Mouse (Mus musculus): ENCODE data around the gene Gpatch3.

Gene Gpatch3

DNA sequence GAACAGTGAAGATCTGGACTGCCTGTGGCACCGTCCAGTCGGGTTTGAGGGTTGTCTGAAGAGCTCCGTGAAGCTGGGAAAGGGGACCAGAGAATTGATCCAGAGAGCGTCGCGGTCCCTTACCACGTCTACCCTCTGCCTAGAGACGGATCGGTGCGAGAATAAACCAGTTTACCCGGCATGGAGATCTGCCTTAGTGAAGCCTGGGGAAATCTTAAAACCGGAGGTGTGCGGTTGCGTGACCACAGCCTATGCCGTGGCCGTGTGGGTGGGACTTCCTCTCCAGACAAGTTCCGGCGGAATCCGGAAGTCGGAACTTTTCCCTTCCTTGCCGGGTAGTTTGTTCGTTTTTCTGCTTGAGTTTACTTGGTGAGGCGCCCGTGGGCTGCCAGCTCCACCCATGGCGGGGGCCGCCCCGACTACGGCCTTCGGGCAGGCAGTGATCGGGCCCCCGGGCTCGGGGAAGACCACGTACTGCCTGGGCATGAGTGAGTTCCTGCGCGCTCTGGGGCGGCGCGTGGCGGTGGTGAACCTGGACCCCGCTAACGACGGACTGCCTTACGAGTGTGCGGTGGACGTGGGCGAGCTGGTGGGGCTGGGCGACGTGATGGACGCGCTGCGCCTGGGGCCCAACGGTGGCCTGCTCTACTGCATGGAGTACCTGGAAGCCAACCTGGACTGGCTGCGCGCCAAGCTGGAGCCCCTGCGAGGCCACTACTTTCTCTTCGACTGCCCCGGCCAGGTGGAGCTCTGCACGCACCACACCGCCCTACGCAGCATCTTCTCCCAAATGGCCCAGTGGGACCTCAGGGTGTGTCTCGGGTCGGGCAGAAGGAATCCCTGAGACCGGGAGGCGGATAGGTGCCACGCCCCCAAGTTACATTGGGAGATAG lies 9.8 kb downstream of the Gpatch3 start, which contains the start of gene Gpn2:
Gpn2 (plus strand) TSS at position 304 of the 893 bp plus-strand sequence.
- peak; percentile 86 for DNase-seq (ENCODE audit: low spot score)

DNA sequence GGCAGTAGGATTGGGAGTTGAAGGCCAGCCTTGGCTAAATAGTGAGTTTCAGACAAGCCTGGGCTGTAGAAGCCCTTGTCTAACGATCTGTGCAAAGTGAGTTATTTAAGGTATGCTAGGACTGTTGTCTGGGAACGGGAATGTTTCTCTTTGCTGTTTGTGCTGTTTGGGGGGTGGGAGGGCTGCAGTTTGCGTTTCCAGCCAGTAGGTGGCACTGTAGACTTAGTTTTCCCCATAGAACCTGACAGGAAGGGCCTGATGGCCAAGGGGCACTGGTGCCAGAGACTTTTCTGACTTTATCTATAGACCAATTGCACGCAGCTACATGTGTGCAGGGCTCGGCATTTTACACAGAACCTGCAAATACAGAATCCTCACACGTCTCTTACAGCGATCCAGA lies 18.0 kb downstream of the Gpatch3 start:
- no peak for DNase-seq (ENCODE audit: low spot score)

DNA sequence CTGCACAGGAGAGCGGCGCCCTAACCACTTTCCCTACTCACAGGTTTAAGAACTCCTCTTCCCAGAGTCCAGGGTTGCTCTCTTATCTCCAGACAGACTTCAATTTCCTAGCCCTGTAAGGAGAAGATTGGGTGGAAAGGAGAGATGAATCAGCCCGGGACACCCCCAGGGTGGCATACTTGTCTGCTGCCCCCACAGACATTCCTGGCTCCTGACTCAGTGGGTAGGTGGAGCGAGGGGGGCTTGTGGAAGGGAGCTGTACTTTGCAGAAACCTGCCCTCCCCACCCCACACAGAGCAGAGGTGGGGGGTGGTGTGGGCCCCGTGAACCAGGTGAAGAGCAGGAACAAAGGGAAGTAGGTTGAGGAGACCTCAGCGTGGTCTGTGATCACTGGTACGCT lies 21.0 kb downstream of the Gpatch3 start:
- no peak for DNase-seq (ENCODE audit: low spot score)

DNA sequence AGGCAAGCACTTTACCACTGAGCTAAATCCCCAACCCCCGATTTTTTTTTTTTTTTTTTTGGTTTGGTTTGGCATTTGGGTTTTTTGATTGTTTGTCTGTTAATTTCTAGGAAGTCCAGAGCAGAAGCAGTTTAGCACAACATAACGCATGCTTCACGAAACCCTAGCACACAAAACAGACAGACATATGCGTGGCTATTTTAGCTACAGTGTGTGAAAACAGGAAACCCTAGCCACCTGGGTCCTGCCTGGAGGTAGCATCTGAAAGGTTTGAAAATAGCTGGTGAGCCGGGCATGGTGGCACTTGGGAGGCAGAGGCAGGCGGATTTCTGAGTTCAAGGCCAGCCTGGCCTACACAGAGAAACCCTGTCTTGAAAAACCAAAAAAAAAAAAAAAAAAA lies 21.5 kb downstream of the Gpatch3 start:
- DNase-seq (ENCODE audit: low spot score): no peak

DNA sequence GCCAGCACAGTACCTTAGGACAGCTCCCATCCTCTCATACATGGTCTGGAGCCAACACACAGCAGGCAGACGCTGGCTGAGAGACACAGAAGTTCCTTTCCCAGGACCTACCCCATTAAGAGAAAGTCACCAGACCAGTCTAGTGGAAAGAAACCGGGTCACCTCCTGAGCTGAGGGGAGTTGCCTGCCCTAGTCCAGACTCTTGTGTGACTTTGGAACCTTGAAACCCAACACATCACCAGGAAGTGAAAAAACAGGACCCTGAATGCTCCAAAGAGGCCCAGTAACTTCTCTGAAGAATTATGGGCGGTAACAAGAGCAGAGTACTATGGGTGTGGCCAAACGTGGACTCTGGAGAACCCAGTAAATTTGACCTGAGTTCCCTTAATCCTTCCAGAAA lies 24.1 kb downstream of the Gpatch3 start:
- DNase-seq (ENCODE audit: low spot score): no peak

DNA sequence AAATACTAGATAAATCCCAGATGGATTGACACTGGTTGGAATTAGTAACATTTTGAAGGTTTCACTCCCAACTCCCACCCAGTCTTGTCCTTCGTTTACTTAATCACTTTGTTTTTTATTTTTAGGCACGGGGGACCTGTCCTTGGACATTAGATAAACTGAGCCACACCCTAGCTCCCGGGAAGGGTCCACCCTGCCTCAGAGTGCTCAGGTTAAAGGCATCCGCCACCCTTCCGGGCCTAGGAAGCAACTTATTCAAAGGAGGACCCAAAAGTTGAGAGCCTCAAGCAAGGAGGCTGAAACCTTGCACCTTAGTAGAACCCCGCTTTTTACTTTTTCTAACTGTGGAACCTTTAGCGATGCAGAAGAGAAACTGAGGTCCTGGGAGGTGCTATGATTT lies 24.6 kb downstream of the Gpatch3 start:
- no peak for DNase-seq (ENCODE audit: low spot score)

DNA sequence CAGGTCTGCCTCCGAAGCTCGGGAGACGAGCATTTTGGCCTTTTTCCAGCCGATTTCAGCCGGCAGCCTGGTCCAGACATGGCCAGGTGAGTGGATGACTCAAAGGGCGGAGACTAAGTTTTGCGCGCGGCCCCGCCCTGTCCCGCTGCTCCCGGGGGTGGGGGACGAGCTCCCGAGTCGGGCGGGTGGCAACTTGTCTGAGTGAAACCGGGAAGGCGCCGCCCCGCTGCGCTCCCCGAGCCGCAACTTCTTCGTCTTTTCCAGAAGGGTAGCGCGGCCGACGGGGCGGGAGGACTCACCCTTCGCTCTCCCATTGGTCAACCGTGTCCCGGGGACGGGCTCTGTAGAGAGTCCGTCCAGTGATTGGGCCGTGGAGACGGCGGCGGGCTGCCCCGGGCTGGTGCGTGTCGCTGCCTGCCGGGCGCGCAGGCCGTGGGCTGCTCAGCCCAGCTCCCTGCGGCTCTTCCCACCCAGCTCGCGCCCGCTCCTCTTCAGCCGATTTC lies 25.1 kb downstream of the Gpatch3 start:
- peak; percentile 91 for DNase-seq (ENCODE audit: low spot score)

DNA sequence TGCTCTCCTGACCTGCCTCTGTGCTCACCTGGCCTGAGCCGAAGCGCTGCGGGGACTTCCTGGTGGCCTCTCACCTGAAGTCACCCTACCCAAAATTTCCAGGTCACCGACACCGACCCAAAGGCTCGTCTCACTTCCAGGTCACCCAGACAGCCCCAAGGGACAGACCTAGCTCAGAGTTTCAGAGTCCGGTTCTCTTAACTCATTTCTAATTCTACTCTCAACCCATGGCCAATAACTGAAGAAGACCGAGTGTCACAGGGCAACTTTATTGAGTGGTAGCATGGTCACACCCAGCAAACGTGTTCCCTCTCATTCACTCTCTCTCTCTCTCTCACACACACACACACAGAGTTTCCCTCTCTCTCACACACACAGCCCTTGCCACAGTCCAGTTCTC lies 25.8 kb downstream of the Gpatch3 start:
- no peak for DNase-seq (ENCODE audit: low spot score)

DNA sequence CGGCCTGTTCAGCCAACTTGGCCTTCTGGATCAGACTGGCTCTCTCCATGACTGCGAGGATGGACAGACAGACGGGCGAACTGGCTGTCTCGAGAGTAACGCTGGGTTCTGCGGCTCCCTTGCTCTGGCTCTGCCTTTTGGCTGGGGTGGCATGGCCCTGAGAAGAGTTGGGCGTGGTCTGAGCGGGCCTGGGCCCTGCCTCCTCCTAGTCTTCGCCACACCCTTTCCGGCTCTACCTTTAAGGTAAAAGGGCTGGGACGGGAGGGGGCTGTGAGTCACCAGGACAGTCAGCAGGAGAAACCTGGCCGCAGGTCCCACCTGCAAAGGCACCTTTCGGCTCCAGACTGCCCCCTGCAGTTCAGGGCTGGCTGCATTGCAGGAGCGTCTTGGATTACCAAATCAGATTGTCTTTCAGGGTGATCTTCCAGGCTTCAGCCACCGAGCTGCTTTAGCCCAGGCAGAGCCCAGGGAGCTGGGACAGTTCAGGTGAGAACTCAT lies 27.2 kb downstream of the Gpatch3 start, which contains the start of gene Sfn:
Sfn (minus strand) TSS at position 448 of the 498 bp plus-strand sequence.
- DNase-seq (ENCODE audit: low spot score): peak; percentile 77

DNA sequence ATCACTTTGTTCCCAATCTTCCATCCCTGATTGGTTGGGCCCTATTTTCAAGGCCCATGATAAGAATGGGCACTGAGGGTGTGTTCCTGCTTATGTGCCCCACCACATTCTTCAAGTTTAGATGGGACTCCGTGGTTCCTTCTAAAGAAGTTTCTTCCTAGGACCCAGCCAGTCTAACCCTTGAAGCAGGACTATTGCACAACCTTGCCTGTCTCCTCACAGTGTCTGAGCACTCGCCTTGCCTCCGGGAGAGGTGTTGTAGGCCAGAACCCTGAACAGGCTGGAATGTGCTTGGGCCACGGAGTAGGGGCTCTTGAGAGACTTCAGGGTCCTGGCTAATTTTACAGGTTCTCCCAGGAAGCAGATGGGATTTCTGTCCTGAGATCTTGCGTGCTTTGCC lies 28.5 kb downstream of the Gpatch3 start:
- DNase-seq (ENCODE audit: low spot score): no peak

DNA sequence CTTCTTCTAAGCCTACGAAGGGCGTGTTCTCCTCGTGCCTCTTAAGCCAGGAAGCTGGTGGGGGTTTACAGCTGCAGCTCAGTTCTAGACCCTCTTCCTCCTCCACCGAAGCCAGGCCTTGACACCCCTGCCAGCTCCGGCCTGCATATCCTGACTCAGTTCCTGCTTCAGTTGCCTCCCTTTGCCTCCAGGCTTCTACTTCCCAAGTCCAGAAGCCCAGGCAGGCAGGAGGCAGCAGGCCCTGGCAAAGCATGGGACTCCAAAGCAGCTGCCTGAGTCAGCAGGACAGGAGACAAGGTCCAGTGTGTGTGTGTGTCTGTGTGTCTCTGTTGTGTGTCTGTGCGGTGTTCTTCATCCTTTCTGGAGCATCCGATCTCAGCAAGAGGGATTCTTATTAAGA lies 29.6 kb downstream of the Gpatch3 start:
- DNase-seq (ENCODE audit: low spot score): no peak

DNA sequence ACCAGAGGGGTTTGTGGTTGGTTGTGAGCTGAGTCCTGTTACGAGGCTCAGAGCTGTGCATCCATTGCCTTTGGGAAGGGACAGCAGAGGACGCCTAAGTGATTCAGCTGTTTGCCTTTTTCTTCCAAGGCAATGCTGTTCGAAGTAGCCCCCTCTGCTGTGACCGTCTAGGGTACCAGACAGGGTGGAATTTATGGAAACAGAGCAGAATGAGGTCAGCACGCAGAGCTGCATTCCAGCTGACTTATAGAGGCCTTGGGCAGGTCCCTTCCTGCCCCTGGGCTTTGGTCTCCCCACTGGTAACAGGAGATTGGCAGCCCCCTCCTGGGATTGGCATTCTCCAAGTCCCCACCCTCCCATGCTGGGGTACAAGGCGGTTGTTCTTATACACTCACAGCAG lies 30.3 kb downstream of the Gpatch3 start:
- no peak for DNase-seq (ENCODE audit: low spot score)

DNA sequence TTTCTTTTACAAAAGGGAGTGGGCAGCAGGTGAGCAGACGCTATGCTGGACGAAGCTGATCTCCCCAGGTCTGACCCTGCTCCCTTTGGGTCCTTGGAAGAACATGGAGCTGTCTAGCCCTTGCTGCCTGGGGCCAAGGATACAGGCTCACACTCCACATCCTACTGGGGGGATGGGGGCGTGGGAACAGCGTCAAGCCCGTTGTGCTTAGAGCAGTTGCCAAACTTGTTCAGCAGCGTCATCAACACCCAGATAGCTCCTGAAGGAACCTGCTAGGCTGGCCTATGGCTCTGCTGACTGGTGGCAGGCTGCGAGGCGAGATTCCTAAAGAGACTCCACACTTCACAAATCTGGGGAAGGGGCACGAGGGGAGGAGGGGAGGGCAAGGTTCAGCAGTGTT lies 30.8 kb downstream of the Gpatch3 start:
- DNase-seq (ENCODE audit: low spot score): no peak

DNA sequence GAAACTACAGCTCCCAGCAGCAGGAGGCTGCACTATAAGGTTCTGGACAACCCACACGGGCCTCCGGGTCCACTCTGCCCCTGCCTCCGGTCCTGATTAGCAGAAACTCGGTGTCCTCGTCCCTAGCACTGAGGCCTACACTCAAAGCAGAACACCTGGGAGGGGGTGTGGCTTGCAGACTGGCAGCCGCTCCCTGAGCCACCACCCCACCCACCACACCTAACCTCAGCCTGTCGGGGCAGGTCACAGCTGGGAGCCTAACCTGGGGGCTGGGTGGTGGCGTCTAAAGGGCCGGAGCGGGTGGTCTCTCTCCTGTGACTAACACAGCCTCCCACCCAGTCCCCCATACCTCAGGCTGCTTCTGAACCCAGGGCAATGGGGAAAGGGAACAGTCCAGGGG lies 32.7 kb downstream of the Gpatch3 start:
- DNase-seq (ENCODE audit: low spot score): no peak

DNA sequence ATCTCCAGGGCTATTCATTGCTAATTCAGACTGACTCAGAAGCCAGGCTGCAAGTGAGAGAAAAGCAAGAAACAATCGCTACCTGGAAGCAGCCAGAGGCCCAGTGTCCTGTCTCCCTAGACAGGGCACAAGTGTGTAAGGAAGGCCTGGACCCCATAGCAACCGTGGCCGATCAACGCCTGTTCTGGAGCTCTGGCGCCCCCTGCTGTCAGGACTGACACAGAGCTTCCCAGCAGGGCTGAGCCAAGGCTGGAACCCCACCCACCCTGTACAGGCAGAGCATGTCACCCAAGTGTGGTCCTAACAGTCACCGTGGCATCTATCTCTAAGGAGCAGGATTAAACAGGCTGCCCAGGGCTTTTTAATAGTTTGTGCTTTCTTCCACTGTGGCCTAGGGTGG lies 35.2 kb downstream of the Gpatch3 start:
- DNase-seq (ENCODE audit: low spot score): peak; percentile 72

DNA sequence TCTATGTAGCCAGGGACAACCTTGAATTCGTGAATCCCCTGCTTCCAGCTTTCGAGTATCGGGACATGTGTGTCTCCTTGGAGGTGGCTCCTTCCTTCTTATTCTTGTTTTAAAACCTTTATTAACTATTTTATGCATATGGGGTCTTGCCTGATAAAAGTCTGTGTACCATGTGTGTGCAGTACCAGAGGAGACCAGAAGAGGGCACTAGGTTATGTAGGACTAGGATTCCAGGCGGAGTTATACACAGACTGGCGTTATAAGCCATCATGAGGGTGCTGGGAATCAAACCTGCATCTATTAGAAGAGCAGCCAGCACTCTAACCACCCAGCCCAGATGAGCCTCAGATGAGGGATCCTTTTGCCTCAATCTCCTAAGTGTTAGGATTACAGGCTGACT lies 37.3 kb downstream of the Gpatch3 start:
- no peak for DNase-seq (ENCODE audit: low spot score)

DNA sequence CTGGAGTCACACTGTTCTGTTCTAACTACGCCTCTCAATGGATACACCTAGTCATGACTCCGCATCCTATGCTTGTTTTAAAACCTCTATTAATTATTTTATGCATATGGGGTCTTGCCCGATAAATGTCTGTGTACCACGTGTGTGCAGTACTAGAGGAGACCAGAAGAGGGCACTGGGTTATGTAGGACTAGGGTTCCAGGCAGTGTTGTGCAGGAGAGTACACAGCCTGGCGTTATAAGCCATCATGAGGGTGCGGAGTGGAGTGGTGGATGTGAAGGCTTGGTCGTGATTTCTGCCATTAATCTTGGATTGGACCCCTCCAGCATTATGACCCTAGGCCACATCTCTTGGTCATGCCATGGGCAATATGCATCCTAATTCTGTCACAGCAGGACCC lies 37.9 kb downstream of the Gpatch3 start:
- no peak for DNase-seq (ENCODE audit: low spot score)

DNA sequence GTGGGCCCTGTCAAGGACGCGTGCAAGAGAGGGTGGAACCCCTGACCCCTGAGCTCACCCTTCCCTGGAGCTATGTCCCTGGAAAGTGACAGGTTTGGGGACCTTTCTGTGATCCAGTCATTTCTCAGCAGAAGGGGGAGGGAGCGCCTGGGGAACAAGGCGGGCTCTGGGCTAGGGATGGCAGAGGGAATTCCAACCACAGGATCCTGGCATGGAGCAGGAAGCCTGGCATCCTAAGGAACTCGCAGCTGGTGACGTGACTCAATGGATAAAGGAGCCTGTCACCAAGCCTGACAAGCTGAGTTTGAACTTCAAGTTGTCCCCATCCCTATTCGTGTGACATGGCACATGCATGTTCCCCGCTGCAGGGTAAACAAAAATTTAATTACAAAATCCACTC lies 38.5 kb downstream of the Gpatch3 start:
- no peak for DNase-seq (ENCODE audit: low spot score)

DNA sequence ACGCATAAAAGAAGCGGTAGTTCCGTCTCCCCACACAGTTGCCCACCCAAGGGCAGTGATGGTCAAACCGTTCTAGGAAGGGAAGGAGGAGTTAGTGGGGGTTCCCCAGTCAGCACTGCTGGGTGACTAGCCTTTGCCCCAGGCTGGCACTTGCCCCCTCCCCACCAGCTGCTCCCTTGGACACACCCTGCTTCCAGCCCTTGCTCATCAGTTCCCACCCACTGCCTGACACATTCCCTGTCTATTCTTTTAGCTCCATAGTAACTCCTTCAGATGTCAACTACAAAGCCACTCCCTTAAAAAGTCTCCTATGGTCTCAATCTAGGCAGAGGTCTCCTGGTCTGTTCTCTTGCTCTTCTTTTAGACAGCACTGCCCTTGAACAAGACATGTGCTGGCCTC lies 39.3 kb downstream of the Gpatch3 start:
- DNase-seq (ENCODE audit: low spot score): no peak

DNA sequence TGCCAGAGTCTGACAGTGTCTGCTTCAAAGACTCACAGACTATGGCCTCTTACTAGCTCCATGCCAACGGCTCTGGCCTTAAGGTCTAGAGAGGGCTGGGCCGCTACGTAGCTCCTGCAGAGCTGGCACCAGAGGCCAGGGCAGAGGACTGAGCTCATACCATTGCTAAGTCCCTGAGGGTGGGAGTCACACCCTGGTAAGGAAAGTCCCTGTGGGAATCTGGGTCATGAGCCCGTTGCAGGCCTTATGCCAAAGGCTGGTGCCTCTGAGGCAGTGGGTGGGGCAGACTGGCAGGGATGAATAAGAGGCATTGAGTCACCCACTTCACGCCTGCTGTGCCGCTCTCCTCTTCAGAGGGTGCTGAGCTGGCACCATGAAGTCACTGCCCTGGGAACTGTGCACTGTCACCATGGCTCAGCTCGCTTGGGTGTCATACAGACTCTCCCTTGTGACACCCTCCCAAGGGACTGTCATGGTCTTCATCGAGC lies 39.8 kb downstream of the Gpatch3 start:
- DNase-seq (ENCODE audit: low spot score): no peak

DNA sequence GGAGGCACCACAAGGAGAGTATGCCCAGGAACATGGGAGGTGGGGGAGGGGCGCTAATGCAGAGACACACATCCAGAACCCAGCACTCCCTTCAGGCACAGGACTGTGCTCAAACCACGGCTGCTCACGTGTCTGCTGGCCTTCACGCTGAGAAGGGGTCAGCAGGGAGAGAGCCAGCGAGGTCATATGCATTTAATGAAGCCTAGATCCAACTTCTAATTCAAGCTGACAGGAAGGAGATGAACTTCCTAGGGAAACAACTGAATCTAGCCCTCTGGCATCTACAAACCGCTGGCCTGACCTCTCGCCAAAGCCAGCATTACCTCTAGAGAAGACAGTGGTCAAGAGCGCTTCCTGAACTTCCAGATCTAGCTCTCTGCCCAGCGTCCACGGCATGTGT lies 40.9 kb downstream of the Gpatch3 start:
- no peak for DNase-seq (ENCODE audit: low spot score)

DNA sequence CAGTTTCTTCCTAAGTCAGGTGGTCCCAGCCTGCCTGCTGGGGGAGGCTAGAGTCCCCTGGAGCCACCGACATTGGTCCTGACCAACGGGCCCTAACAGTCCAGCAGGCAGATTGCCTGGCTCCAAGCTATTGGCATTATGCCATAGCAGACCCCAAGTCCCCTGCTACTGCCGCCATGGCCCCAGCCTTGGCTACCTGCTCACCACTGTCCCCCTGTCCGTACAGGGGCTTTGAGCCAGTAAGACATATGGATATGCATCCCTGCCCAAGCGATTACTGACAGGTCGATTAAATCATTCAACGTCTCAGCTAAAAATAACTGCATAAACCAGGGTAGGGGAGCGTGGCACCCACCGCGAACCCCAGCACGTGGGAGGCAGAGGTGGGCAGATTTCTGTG lies 43.4 kb downstream of the Gpatch3 start:
- DNase-seq (ENCODE audit: low spot score): no peak

DNA sequence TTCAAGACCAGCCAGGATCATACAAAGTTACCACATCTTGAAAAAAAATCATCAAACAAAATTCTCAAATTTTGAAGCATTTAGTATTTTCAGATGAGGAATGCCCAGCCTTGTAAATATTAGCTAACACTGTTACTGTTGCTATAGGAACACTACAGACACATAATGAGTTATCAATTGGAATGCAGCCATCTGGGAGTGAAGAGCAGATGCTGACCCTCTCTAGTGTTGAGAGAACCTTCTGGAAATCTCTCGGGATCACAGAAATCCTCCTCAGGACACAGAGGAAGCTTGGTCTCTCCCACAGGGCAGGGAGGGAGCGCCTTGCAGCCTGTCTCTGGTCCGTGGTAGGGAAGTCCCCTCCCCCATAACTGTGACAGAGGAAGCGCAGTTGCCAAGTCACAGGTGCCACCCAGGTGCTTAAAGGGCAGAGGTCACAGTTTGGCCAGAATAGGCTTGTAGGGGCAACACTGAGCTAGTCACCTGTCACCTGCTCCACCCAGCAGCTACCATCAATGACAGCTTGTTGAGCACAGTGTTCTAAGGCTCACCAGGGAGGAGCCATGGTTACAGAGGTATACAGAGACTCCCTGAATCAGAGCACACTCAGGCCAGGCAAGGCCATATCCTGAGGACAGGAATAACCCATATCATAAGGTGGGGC lies 45.1 kb downstream of the Gpatch3 start:
- DNase-seq (ENCODE audit: low spot score): no peak
